Mouse (Mus musculus): ENCODE data around the gene Krtap21-1.

- TF ChIP-seq CTCF (IDR thresholded peaks at IDR 0.05; ENCODE audit: extremely low read depth, insufficient read length, insufficient replicate concordance, low read depth, low read length) (no peak), POLR2A (IDR thresholded peaks at IDR 0.05; ENCODE audit: low read depth, low read length) (no peak)
Observed at GRCm38 (mm10) chr16:89416311-89416710, 12.6 kb upstream of the Krtap21-1 start.
